Mouse (Mus musculus): Measurements from ENCODE around the gene Zfp988.
"Not testable (repeated sequence)": the region's sequence is repeated elsewhere in the genome, so short reads cannot be mapped to it uniquely, and the experiment has no call there.

DNA sequence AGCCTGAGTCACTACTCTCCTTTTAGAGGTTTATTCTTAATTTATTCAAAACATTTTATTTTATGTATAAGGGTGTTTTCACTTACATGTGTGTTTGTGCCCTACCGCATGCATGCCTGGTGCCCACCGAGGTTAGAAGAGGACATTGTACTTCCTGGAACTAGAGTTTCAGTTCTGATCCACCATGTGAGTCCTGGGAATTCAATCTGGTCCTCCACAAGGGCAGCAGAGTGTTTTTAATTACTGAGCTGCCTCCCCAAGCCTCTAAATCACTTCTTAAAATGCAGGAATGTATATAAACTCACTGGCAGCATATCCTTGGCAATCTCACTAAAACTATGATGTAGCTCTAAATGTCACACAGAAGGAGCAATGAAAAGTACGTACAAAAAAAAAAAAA is 33.2 kb downstream of the Zfp988 start:
- TF ChIP-seq POLR2A (IDR thresholded peaks at IDR 0.05; ENCODE audit: low read depth, low read length); MAFK (IDR thresholded peaks at IDR 0.05; ENCODE audit: insufficient replicate concordance, low read length); KAT2A (IDR thresholded peaks at IDR 0.05; ENCODE audit: insufficient replicate concordance, low read length); CTCF (conservative IDR thresholded peaks at IDR 0.05 in 1 of 2, IDR thresholded peaks at IDR 0.05 in 1 of 2; ENCODE audit: low read depth in 2 of 2, low read length in 2 of 2); ZMIZ1 (IDR thresholded peaks at IDR 0.05; ENCODE audit: low read depth, low read length); HCFC1 (IDR thresholded peaks at IDR 0.05; ENCODE audit: low read depth, low read length); EP300 (IDR thresholded peaks at IDR 0.05; ENCODE audit: low read length); ZKSCAN1 (IDR thresholded peaks at IDR 0.05; ENCODE audit: borderline replicate concordance, low read depth, low read length); RCOR1 (conservative IDR thresholded peaks at IDR 0.05; ENCODE audit: low read depth, low read length); MAX (IDR thresholded peaks at IDR 0.05; ENCODE audit: low read length); CHD1 (IDR thresholded peaks at IDR 0.05; ENCODE audit: low read depth, low read length): not testable (repeated sequence)
